Mouse (Mus musculus) limb, embryonic 14.5 days (tissue): ENCODE results near the gene Osm. TPM values are rescaled to one million over a fixed set of nuclear protein-coding genes. Genes with fewer than 3 reads are reported as not detected.

ENCODE experiments used
- ATAC-seq: fragments of 200-750 bp; cut with Nextera tagmentation; 2 replicates; pipeline ENCODE4 v1.8.0; 2017; ENCODE audit warnings: low read depth, moderate number of reproducible peaks, moderate TSS enrichment; ENCODE audit not compliant: low FRiP score
- DNase-seq: peaks from one replicate; pipeline ENCODE4 v3.0.0-alpha.2; 2015; ENCODE audit warnings: low spot score
- H3K27ac ChIP-seq: fragments of 300-500 bp; sonication (generic); replicated peaks from 2 replicates; pipeline ENCODE4 v1.5.1; 2014; ENCODE audit warnings: low read depth, mild to moderate bottlenecking, low read length, moderate library complexity, mixed read lengths
- H3K27me3 ChIP-seq: fragments of 300-500 bp; sonication (generic); 2 replicates; pipeline ENCODE4 v1.6.1; 2014; ENCODE audit warnings: low read length, mixed read lengths; ENCODE audit not compliant: control insufficient read depth, insufficient read depth
- H3K36me3 ChIP-seq: fragments of 300-500 bp; sonication (generic); 2 replicates; pipeline ENCODE4 v1.6.1; 2014; ENCODE audit warnings: mild to moderate bottlenecking, low read length, moderate library complexity, mixed read lengths; ENCODE audit not compliant: control insufficient read depth, insufficient read depth
- H3K4me1 ChIP-seq: fragments of 300-500 bp; sonication (generic); 2 replicates; pipeline ENCODE4 v1.6.1; 2014; ENCODE audit warnings: antibody characterized with exemption, low read length, mixed read lengths; ENCODE audit not compliant: control insufficient read depth, insufficient read depth
- H3K4me2 ChIP-seq: fragments of 300-500 bp; sonication (generic); replicated peaks from 2 replicates; pipeline ENCODE4 v1.6.1; 2014; ENCODE audit warnings: low read depth, mild to moderate bottlenecking, low read length, moderate library complexity; ENCODE audit not compliant: severe bottlenecking
- H3K4me3 ChIP-seq: fragments of 300-500 bp; sonication (generic); replicated peaks from 2 replicates; pipeline ENCODE4 v1.5.1; 2014; ENCODE audit warnings: low read length
- H3K9ac ChIP-seq: fragments of 300-500 bp; sonication (generic); 2 replicates; pipeline ENCODE4 v1.6.1; 2014; ENCODE audit warnings: mild to moderate bottlenecking, low read depth, low read length, moderate library complexity; ENCODE audit not compliant: severe bottlenecking
- H3K9me3 ChIP-seq: fragments of 300-500 bp; sonication (generic); 2 replicates; pipeline ENCODE4 v1.6.1; 2016; ENCODE audit warnings: low read length; ENCODE audit not compliant: control insufficient read depth
- POLR2A ChIP-seq: fragments of 200-500 bp; IDR thresholded peaks from 2 replicates; pipeline ENCODE4 v1.8.0; 2012; ENCODE audit warnings: inconsistent platforms, mild to moderate bottlenecking, moderate library complexity, borderline replicate concordance; ENCODE audit not compliant: insufficient read depth, insufficient read length; ENCODE audit errors: extremely low read depth
- WGBS: fragments of 180-500 bp; shearing (Covaris S2); extraction: QIAGEN DNeasy Blood & Tissue Kit; methylation state at CpG from one replicate; pipeline ENCODE4 v1.1.7; 2014; 5-methylcytosine and 5-hydroxymethylcytosine counted together
- polyA plus RNA-seq, 2 experiments: library from polyadenylated mRNA; depleted of rRNA in 1 of 2; stranded (reverse) in 1 of 2; unstranded in 1 of 2; fragments of >200 nt; fragmentation: Nextera tagmentation in 1 of 2; extraction: Ambion mirVana in 1 of 2; gene quantifications; 2 replicates each; pipeline versions ENCODE4 v1.2.1 to v1.2.3; 2012 to 2014

The Osm gene
- polyA plus RNA-seq, 2 experiments, result 0.18 to 0.26 TPM

DNA sequence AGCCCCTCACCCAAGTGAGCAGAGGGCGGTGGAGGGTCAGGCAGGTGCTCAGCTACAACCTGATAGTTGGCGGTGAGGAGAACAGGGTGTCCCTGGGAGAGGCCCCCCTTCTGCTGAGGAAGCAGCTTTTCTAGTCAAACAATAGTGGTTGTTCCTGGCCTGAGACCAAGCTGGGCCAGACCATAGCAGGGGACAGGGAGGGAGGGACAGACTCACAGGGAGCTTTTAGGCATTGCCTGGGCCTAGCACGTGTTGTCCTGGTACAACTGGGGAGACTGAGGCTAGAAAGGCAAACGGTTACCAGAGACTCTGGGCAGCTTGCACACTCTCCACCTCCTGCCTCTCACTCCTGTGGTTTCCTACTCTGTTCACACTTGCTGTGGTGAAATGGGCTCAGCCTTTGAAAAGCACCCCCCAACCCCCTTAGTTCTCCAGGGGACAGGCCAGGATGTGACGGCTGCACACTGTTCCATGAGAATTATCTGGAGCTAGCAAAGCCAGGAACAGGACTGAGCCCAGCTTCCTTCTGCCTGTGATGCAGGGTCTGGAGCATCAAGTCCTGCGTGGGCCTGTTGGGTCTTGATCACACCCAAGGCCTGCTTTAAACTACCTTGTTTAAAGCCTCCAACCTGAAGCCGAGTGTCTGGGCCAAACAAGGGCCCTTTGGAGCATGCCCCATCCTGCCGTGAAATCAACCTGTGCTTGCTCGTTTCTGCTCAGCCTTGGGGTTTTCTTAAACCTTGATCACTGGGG lies 19.8 kb upstream of the Osm start:
- peaks cover 33% of the 10 kb centered on the region for H3K36me3 ChIP-seq
- H3K27ac ChIP-seq, result 0 out of 2 replicates have a peak overlapping the region, but pooled peaks have one; percentile 33

DNA sequence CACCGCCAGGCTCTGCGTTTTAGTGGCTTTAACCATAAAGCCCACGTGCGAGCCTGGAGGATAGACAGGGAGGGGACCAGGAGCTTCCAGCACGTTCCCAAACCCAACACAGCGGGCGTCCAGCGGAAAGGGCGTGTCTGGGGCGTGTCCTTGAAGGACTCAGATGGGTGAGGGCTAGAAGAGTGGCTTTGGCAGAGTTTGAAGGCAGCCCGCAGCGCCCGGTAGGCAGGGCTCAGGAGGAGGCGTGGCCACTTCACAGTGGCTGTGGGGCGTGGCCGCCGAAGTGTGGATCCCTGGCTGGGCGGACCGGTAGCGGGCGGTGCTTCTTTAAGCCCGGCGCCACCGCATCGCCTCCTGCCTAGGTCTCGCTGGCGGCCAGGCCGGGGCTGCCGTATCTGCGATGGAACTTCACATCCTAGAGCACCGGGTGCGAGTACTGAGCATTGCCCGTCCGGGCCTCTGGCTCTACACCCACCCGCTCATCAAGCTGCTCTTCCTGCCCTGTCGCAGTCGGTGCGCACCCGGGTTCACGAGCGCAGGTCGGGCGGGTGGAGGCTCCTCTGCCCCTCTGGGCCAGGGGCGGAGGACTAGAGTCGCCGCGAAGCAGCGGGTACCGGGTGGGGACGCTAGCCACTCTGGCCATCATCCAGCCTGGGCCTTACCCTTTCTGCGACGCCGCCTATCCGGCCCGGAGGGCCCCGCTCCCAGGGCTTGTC lies 18.1 kb upstream of the Osm start, which contains the start of gene Castor1:
TSS of gene Castor1 (plus strand) at position 312 of the 716 bp plus-strand sequence.
- Histone ChIP-seq H3K9me3 (no peaks in the 10 kb centered on the region), H3K36me3 (peaks cover 21% of the 10 kb centered on the region), H3K27me3 (no peaks in the 10 kb centered on the region), H3K4me2 (peak within 1 kb of the TSS; percentile 93), H3K4me1 (peaks cover 14% of the 10 kb centered on the region), H3K27ac (no peak within 1 kb of the TSS), H3K4me3 (peak within 1 kb of the TSS; percentile 48), H3K9ac (peak within 1 kb of the TSS; percentile 58)
- no peak for TF ChIP-seq POLR2A
- DNase-seq (peak; percentile 86), ATAC-seq (peak; percentile 78)
- WGBS, result 1% methylated on average over 44 of the region's 56 CpGs

More for the DNA sequence above, 19.8 kb upstream of the Osm start:
- DNase-seq (peak; percentile 45), ATAC-seq (no peak)
- no peak for TF ChIP-seq POLR2A
- Histone ChIP-seq H3K4me1 (peaks cover 14% of the 10 kb centered on the region), H3K4me2 (no peak overlapping the region), H3K27me3 (no peaks in the 10 kb centered on the region), H3K9ac (no peak overlapping the region), H3K4me3 (no peak overlapping the region), H3K9me3 (no peaks in the 10 kb centered on the region)
- WGBS, result 79% methylated on average over 9 of the region's 9 CpGs

DNA sequence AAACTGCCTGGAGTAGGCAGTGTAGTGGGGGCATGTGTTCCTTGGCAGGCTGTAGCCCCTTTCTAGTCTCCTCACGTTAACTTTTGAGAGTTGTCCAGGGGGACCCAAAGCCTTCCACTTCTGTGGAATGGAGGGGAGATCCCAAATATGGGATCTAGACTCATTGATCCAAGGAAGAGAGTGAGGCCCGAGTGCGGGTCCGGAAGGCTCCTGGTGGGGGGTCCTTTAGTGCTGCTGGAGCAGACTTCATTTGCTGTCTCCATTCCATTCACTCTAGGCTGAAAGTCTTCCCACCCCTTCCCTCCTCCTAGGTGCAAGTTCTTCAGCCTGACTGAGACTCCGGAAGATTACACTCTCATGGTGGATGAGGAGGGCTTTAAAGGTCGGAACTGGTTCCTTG lies 17.6 kb upstream of the Osm start:
- Histone ChIP-seq H3K36me3 (peaks cover 15% of the 10 kb centered on the region), H3K4me2 (peak overlapping the region; percentile 93), H3K27me3 (no peaks in the 10 kb centered on the region), H3K9me3 (no peaks in the 10 kb centered on the region), H3K4me1 (peaks cover 14% of the 10 kb centered on the region), H3K4me3 (peak overlapping the region; percentile 48), H3K9ac (peak overlapping the region; percentile 58), H3K27ac (no peak overlapping the region)
- TF ChIP-seq POLR2A, result no peak
- 11% methylated on average over 6 of the region's 6 CpGs for WGBS
- ATAC-seq, result no peak
- no peak for DNase-seq

DNA sequence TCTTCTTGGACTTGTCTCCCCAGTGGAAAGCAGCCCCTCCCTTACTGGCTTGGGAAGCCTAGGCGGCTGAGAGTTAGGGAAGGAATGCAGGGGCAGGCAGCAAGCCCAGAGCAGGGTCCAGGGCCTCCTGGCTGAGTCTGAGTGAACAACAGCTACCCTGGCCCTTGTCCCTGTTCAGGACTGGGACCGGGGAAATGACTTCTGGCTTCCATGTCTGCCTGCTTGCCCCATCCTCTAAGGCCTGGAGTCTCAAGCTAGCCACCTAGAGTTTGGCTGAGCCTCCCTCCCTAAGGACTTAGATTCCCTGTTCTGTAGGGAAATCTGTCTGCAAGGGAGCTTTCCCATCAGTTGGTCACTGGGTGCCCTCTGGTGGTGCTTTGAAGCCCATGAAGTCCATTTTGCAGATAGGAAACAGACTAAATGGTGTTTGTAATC lies 16.9 kb upstream of the Osm start:
- peak; percentile 76 for DNase-seq
- H3K4me2 ChIP-seq, result no peak overlapping the region
- TF ChIP-seq POLR2A, result no peak

DNA sequence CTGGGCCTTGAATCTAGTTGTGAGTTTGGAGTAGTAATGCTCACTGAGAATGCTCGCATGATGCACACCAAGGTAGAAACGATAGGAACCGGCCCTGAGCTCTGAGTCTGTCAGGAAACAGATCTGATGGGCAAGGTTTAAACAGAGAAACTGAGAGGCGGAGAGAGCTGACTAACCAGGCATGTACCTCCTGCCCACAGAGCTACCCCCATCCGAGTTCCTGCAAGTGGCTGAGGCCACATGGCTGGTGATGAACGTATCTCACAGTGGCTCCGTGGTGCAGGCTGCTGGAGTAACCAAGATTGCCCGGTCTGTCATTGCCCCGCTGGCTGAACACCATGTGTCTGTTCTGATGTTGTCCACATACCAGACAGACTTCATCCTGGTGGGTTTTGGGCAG lies 16.3 kb upstream of the Osm start:
- no peak for ATAC-seq

More for the DNA sequence above, 16.9 kb upstream of the Osm start:
- H3K27me3 ChIP-seq, result no peaks in the 10 kb centered on the region
- H3K9ac ChIP-seq, result no peak overlapping the region
- no peaks in the 10 kb centered on the region for H3K9me3 ChIP-seq
- H3K36me3 ChIP-seq, result peaks cover 12% of the 10 kb centered on the region
- H3K4me3 ChIP-seq, result peak overlapping the region; percentile 48; the same call in 1 of the 2 replicates
- ATAC-seq, result 0 out of 2 replicates have a peak, but pooled peaks have one; percentile 5
- WGBS, result 8% methylated on average over 2 of the region's 2 CpGs
- H3K4me1 ChIP-seq, result peaks cover 14% of the 10 kb centered on the region
- 0 out of 2 replicates have a peak overlapping the region, but pooled peaks have one; percentile 46 for H3K27ac ChIP-seq

More for the DNA sequence above, 16.3 kb upstream of the Osm start:
- no peaks in the 10 kb centered on the region for H3K27me3 ChIP-seq
- H3K4me1 ChIP-seq, result peaks cover 14% of the 10 kb centered on the region
- no peak overlapping the region for H3K4me2 ChIP-seq
- H3K9me3 ChIP-seq, result no peaks in the 10 kb centered on the region
- H3K9ac ChIP-seq, result no peak overlapping the region
- no peak overlapping the region for H3K27ac ChIP-seq
- 68% methylated on average over 9 of the region's 9 CpGs for WGBS
- H3K4me3 ChIP-seq, result no peak overlapping the region
- H3K36me3 ChIP-seq, result peaks cover 6% of the 10 kb centered on the region
- no peak for TF ChIP-seq POLR2A
- DNase-seq, result no peak
